Mouse (Mus musculus) heart, adult 9 months (tissue): Measurements from ENCODE around the gene Plk3.
A peak's percentile ranks its signal among the peaks of the same experiment; 100 is the strongest.

Experiments
- DNase-seq, 2 experiments: peaks; one replicate each; pipeline ENCODE4 v3.0.0; 2022; ENCODE audit warnings: low spot score in 2 of 2

Gene Plk3

GRCm38 (mm10) chr4:117119636-117120035 is 14.1 kb downstream of the Plk3 start:
- DNase-seq, result no peak

- DNase-seq, result no peak
These were observed 15.8 kb downstream of the Plk3 start for GRCm38 (mm10) chr4:117117931-117118330.

DNA sequence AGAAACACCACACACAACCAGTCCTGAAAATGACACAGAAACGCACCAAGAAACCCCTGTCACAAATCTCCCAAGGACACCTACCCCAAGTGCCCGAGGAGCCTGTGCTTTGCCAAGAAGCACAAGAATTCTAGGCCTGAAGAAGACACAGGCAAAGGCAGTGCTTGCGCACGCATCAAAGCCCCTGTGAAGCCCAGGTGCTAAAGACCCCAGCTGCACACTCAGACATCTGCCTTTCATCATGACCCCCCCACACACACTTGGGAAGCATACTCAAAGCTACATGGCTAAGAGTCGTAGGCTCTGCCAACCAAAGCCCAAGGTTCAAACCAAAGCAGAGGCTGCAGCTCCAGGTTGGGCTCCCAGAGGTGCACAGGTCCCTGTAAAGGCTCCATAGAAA is 18.2 kb downstream of the Plk3 start:
- DNase-seq, result no peak

GRCm38 (mm10) chr4:117113237-117113636 is 20.5 kb downstream of the Plk3 start:
- no peak for DNase-seq

GRCm38 (mm10) chr4:117110985-117111384 is 22.8 kb downstream of the Plk3 start:
- no peak for DNase-seq

- no peak for DNase-seq
These were observed 23.5 kb downstream of the Plk3 start for GRCm38 (mm10) chr4:117110249-117110648.

DNA sequence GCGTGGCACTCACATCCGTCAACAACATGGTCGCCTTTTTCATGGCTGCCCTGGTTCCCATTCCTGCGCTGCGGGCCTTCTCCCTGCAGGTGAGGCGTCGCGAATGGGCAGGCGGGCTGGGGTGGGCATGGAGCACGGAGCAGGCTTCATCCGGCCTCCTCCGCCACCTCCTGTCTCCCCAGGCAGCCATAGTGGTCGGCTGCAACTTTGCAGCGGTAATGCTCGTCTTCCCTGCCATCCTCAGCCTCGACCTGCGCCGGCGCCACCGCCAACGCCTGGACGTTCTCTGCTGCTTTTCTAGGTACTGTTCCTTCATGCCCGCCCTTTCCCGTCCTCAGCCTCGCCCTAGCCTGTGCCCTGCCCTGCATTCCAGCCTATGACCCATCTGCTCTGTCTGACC is 24.4 kb downstream of the Plk3 start:
- no peak for DNase-seq

DNA sequence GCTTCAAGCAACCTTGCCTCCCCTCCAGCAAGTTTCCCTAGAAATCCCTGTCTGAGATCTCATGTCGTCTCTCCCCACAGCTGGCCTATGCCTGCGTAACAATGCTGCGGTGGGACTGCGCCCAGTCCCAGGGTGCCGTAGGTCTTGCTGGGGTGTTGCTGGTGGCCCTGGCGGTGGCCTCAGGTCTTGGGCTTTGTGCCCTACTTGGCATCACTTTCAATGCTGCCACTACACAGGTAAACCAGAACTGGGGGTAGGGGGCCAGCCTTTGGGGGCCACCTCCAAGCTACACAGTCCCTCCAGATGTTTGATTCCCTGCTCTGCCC is 25.3 kb downstream of the Plk3 start:
- DNase-seq, result no peak

DNA sequence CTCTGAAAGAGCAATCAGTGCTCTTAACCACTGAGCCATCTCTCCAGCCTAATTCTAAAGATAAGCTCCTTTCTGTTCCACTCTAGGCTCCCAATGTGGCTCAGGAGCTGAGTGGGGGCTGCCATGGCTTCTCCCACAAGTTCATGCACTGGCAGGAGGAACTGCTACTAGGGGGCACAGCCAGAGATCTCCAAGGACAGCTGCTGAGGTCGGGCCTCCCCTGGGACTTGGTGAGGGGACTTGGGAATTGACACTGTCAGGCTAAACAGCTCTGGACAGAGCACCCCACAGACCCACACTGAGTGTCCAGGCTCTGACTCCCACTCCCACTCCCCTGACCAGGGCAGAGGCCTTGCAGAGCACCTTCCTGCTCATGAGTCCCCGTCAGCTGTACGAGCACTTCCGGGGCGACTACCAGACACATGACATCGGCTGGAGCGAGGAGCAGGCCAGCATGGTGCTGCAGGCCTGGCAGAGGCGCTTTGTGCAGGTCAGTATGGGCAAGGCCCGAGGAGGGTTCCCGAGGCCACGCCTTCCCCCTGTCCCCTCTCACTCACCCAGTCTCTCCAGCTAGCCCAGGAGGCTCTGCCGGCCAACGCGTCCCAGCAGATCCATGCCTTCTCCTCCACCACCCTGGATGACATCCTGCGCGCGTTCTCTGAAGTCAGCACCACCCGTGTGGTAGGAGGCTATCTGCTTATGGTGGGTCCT is 25.8 kb downstream of the Plk3 start:
- DNase-seq, result no peak

DNA sequence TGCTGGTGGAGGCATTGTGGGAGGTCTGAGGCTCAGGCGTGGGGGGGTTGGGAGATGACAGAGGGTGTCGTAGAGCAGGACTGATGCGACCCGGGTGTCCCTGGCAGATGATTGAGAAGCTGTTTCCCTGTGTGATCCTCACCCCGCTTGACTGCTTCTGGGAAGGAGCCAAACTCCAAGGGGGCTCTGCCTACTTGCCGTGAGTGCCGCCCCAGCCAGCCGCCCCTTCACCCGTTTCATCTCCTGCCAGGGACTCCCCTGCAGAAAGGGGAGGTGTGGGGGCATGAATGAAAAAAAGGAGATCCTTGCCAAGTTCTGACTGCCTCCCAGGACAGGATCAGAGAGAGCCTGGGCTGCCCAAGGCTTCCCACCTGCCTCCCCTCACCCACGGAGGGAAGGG is 28.6 kb downstream of the Plk3 start:
- DNase-seq, result no peak

DNA sequence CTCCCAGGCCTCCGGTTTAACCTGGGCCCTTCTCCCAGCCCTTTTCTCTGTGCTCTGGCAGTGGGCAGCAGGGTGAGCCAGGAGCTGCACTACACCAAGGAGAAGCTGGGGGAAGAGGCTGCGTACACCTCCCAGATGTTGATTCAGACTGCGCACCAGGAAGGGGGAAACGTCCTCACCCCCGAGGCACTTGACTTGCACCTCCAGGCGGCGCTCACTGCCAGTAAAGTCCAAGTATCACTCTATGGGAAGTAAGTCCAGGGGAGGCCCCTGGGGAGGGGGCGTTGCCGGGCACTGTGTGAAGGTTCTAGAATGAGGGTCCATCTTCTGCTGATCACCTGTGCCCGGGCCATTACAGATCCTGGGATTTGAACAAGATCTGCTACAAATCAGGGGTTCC is 29.1 kb downstream of the Plk3 start:
- no peak for DNase-seq

- DNase-seq, result peak; percentile 46 to 53
These were observed 32.5 kb downstream of the Plk3 start for GRCm38 (mm10) chr4:117101218-117101617.

DNA sequence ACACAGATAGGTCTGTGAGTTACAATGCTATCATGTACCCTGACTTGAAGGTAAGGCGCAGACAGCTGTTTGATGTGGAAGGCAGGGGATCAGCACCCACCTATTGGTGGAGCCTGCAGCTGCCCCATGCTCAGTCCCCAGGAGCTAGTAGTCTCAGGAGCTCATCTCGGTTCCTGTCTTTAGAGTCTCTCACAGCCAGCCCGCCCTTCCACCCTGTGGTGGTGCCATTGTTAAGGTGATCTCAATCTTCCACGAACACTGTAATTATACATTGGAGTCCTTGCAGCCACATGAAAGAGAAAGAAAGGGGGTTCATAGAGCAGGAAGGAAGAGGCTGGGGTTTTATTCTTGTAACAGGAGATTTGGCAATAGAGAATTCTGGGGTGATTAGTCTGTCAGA is 33.7 kb downstream of the Plk3 start:
- no peak for DNase-seq

GRCm38 (mm10) chr4:117098764-117099036 is 35.1 kb downstream of the Plk3 start:
- DNase-seq, result no peak

DNA sequence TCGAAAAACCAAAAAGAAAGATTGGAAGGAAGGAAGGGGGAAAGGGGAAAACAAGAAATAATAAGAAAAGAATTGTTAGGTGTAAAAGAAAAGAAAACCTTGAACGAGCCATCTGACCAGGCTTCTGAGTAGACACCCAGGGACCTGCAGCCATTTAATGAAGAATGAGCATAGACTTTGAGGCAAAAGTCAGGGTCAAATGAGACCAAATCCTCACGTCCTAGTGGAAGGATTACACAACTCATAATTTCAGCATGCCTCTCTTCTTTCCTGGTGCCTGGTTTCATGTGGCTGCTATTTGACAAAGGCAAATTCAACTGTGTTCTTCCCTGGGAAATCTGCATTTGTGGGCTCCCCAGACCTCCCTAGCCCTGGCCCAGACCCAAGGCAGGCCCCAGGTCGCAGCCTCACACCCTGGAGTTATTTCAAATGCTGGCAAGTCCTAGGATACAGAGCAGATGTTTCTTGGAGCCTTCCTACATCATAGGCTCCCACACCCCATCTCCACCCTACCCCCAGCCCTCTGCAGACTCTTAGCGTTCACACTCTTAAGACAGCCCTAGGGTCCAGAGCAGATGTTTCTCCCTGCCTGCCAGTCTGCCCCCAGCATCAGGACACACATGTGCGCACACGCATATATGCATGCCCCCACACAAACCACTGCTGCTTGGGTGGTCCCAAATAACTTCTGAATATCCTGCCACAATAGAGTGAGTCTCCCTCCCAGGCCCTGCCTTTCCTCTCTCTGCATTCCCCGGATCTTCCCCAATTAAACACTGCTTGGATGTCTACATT is 35.6 kb downstream of the Plk3 start:
- DNase-seq, result no peak

GRCm38 (mm10) chr4:117096666-117097065 is 37.1 kb downstream of the Plk3 start:
- DNase-seq, result peak in 1 of 2 experiments; percentile 36

GRCm38 (mm10) chr4:117095551-117096452 is 38.0 kb downstream of the Plk3 start, which contains the start of gene Ptch2:
TSS of gene Ptch2 (plus strand) at chr4:117096075.
- peak; percentile 79 for DNase-seq

- DNase-seq, result no peak
These were observed 39.0 kb downstream of the Plk3 start for GRCm38 (mm10) chr4:117094626-117095361.

DNA sequence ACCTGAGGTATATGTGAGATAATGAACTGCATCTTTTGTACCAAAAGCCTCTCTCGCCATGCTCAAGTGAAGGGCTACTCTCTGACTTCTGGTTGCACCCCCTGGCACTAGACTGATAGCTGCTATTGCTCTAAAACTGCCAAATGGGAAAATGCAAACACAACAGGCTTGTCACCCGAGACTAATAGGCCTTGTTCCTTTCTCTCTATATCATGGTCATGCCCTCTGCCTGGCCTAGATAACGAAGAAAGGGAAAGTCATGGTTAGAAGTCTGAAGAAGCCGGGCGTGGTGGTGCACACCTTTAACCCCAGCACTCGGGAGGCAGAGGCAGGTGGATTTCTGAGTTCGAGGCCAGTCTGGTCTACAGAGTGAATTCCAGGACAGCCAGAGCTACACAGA is 43.2 kb downstream of the Plk3 start:
- DNase-seq, result no peak

DNA sequence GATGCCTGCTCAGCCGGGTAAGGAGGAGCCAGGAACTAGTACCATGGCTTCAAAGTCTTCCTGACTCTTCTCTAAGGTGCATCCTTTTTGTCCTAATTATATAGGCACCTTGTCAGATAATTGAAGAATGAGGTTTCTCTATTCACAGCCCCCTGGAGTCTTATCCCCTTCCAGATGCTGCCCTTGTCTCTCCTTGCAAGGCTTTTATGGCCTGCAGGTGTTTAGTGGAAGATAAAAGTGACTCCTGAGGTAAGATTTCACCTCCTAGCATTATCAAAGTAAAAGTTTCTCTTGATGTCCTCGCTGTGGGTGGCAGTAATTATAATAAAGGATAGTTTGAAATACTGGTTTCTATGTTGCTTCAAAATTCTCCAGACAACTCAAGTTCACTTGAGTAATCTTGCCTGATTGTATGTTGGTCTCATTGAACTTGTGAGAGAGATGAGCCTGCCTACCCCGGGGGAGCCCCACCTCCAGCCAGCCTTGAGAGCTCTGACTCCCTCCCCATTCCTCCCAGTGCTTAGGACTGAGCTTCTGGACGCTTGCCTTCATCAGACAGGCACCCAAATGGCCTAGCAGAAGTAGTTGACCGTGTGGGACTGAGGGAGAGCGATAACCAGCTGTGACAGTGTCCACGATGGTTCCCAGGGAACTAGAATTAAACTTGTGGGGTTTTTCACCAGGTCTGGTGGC is 45.7 kb downstream of the Plk3 start:
- DNase-seq, result no peak
